Mouse (Mus musculus): Measurements from ENCODE around the gene Lrrc4b. TPM values are rescaled to one million over a fixed set of nuclear protein-coding genes. Genes with fewer than 3 reads are reported as not detected.

Lrrc4b gene
- polyA plus RNA-seq, 1 experiment from 2014 or later: 3.5 TPM

GRCm38 (mm10) chr7:44439696-44440095 lies 10.9 kb downstream of the Lrrc4b start:
- ATAC-seq (replicated peaks; ENCODE audit: insufficient number of reproducible peaks, low FRiP score, low TSS enrichment): no peak
- H3K36me3 ChIP-seq (ENCODE audit: control insufficient read depth, insufficient read depth, low read length): no peaks in the 10 kb centered on the region
- H3K4me2 ChIP-seq: no peak overlapping the region
- H3K27ac ChIP-seq (ENCODE audit: low read depth, low read length): no peak overlapping the region
- H3K9ac ChIP-seq (ENCODE audit: low read depth, low read length): no peak overlapping the region
- H3K27me3 ChIP-seq (ENCODE audit: control insufficient read depth, insufficient read depth, low read length): peaks cover 75% of the 10 kb centered on the region
- no peaks in the 10 kb centered on the region for H3K9me3 ChIP-seq (replicated peaks; ENCODE audit: control insufficient read depth, low read length)
- 60% methylated on average over 2 of the region's 2 CpGs for WGBS (ENCODE audit: insufficient replicate concordance)
- H3K4me1 ChIP-seq (ENCODE audit: control insufficient read depth, insufficient read depth, low read length): peaks cover 15% of the 10 kb centered on the region
- no peak overlapping the region for H3K4me3 ChIP-seq (ENCODE audit: low read depth, low read length)

- WGBS (ENCODE audit: insufficient replicate concordance): 82% methylated on average over 1 of the region's 1 CpGs
- Histone ChIP-seq H3K4me2 (no peak overlapping the region), H3K9ac (ENCODE audit: low read depth, low read length) (no peak overlapping the region), H3K4me3 (ENCODE audit: low read depth, low read length) (no peak overlapping the region), H3K4me1 (ENCODE audit: control insufficient read depth, insufficient read depth, low read length) (peaks cover 23% of the 10 kb centered on the region), H3K27me3 (ENCODE audit: control insufficient read depth, insufficient read depth, low read length) (peaks cover 75% of the 10 kb centered on the region), H3K9me3 (replicated peaks; ENCODE audit: control insufficient read depth, low read length) (no peaks in the 10 kb centered on the region), H3K27ac (ENCODE audit: low read depth, low read length) (no peak overlapping the region), H3K36me3 (ENCODE audit: control insufficient read depth, insufficient read depth, low read length) (no peaks in the 10 kb centered on the region)
- no peak for ATAC-seq (replicated peaks; ENCODE audit: insufficient number of reproducible peaks, low FRiP score, low TSS enrichment)
Observed at GRCm38 (mm10) chr7:44440479-44440878, 11.7 kb downstream of the Lrrc4b start.

- H3K36me3 ChIP-seq (ENCODE audit: control insufficient read depth, insufficient read depth, low read length): no peaks in the 10 kb centered on the region
- WGBS (ENCODE audit: insufficient replicate concordance): 0% methylated on average over 1 of the region's 1 CpGs
- H3K4me3 ChIP-seq (ENCODE audit: low read depth, low read length): no peak overlapping the region
- peaks cover 26% of the 10 kb centered on the region for H3K4me1 ChIP-seq (ENCODE audit: control insufficient read depth, insufficient read depth, low read length)
- H3K27ac ChIP-seq (ENCODE audit: low read depth, low read length): no peak overlapping the region
- peak overlapping the region; percentile 80; the same call in 1 of the 2 replicates for H3K4me2 ChIP-seq
- no peaks in the 10 kb centered on the region for H3K9me3 ChIP-seq (replicated peaks; ENCODE audit: control insufficient read depth, low read length)
- H3K9ac ChIP-seq (ENCODE audit: low read depth, low read length): no peak overlapping the region
- peaks cover 77% of the 10 kb centered on the region for H3K27me3 ChIP-seq (ENCODE audit: control insufficient read depth, insufficient read depth, low read length)
- no peak for ATAC-seq (replicated peaks; ENCODE audit: insufficient number of reproducible peaks, low FRiP score, low TSS enrichment)
Observed at GRCm38 (mm10) chr7:44441180-44441579, 12.4 kb downstream of the Lrrc4b start.

GRCm38 (mm10) chr7:44441648-44442109 lies 12.9 kb downstream of the Lrrc4b start:
- no peaks in the 10 kb centered on the region for H3K36me3 ChIP-seq (ENCODE audit: control insufficient read depth, insufficient read depth, low read length)
- H3K9ac ChIP-seq (ENCODE audit: low read depth, low read length): peak overlapping the region; percentile 70
- peaks cover 26% of the 10 kb centered on the region for H3K4me1 ChIP-seq (ENCODE audit: control insufficient read depth, insufficient read depth, low read length)
- H3K4me3 ChIP-seq (ENCODE audit: low read depth, low read length): peak overlapping the region; percentile 44
- no peaks in the 10 kb centered on the region for H3K9me3 ChIP-seq (replicated peaks; ENCODE audit: control insufficient read depth, low read length)
- H3K27ac ChIP-seq (ENCODE audit: low read depth, low read length): peak overlapping the region; percentile 46
- H3K4me2 ChIP-seq: peak overlapping the region; percentile 80
- peaks cover 77% of the 10 kb centered on the region for H3K27me3 ChIP-seq (ENCODE audit: control insufficient read depth, insufficient read depth, low read length)
- WGBS (ENCODE audit: insufficient replicate concordance): 2% methylated on average over 14 of the region's 14 CpGs
- no peak for ATAC-seq (replicated peaks; ENCODE audit: insufficient number of reproducible peaks, low FRiP score, low TSS enrichment)

- Histone ChIP-seq H3K27ac (ENCODE audit: low read depth, low read length) (peak overlapping the region; percentile 46), H3K4me1 (ENCODE audit: control insufficient read depth, insufficient read depth, low read length) (peaks cover 26% of the 10 kb centered on the region), H3K9me3 (replicated peaks; ENCODE audit: control insufficient read depth, low read length) (no peaks in the 10 kb centered on the region), H3K4me2 (peak overlapping the region; percentile 80), H3K9ac (ENCODE audit: low read depth, low read length) (peak overlapping the region; percentile 70), H3K27me3 (ENCODE audit: control insufficient read depth, insufficient read depth, low read length) (peaks cover 74% of the 10 kb centered on the region), H3K36me3 (ENCODE audit: control insufficient read depth, insufficient read depth, low read length) (no peaks in the 10 kb centered on the region), H3K4me3 (ENCODE audit: low read depth, low read length) (peak overlapping the region; percentile 44)
- no peak for ATAC-seq (replicated peaks; ENCODE audit: insufficient number of reproducible peaks, low FRiP score, low TSS enrichment)
- 2% methylated on average over 14 of the region's 14 CpGs for WGBS (ENCODE audit: insufficient replicate concordance)
Observed at GRCm38 (mm10) chr7:44442407-44442821, 13.6 kb downstream of the Lrrc4b start.

- Histone ChIP-seq H3K9ac (ENCODE audit: low read depth, low read length) (peak overlapping the region; percentile 70), H3K9me3 (replicated peaks; ENCODE audit: control insufficient read depth, low read length) (no peaks in the 10 kb centered on the region), H3K4me1 (ENCODE audit: control insufficient read depth, insufficient read depth, low read length) (peaks cover 26% of the 10 kb centered on the region), H3K4me2 (peak overlapping the region; percentile 80), H3K27me3 (ENCODE audit: control insufficient read depth, insufficient read depth, low read length) (peaks cover 64% of the 10 kb centered on the region), H3K4me3 (ENCODE audit: low read depth, low read length) (peak overlapping the region; percentile 44), H3K27ac (ENCODE audit: low read depth, low read length) (no peak overlapping the region), H3K36me3 (ENCODE audit: control insufficient read depth, insufficient read depth, low read length) (no peaks in the 10 kb centered on the region)
- peak; percentile 21; the same call in 1 of the 2 replicates for ATAC-seq (replicated peaks; ENCODE audit: insufficient number of reproducible peaks, low FRiP score, low TSS enrichment)
- WGBS (ENCODE audit: insufficient replicate concordance): 9% methylated on average over 19 of the region's 20 CpGs
Observed at GRCm38 (mm10) chr7:44443268-44444173, 14.7 kb downstream of the Lrrc4b start.

GRCm38 (mm10) chr7:44444886-44445527 lies 16.2 kb downstream of the Lrrc4b start:
- Histone ChIP-seq H3K9ac (ENCODE audit: low read depth, low read length) (peak overlapping the region; percentile 7; the same call in 1 of the 2 replicates), H3K27ac (ENCODE audit: low read depth, low read length) (no peak overlapping the region), H3K4me3 (ENCODE audit: low read depth, low read length) (0 out of 2 replicates have a peak overlapping the region, but pooled peaks have one; percentile 8), H3K27me3 (ENCODE audit: control insufficient read depth, insufficient read depth, low read length) (peaks cover 55% of the 10 kb centered on the region), H3K4me1 (ENCODE audit: control insufficient read depth, insufficient read depth, low read length) (peaks cover 26% of the 10 kb centered on the region), H3K9me3 (replicated peaks; ENCODE audit: control insufficient read depth, low read length) (no peaks in the 10 kb centered on the region), H3K36me3 (ENCODE audit: control insufficient read depth, insufficient read depth, low read length) (no peaks in the 10 kb centered on the region), H3K4me2 (peak overlapping the region; percentile 80)
- ATAC-seq (replicated peaks; ENCODE audit: insufficient number of reproducible peaks, low FRiP score, low TSS enrichment): no peak
- WGBS (ENCODE audit: insufficient replicate concordance): 13% methylated on average over 29 of the region's 29 CpGs

- no peak for ATAC-seq (replicated peaks; ENCODE audit: insufficient number of reproducible peaks, low FRiP score, low TSS enrichment)
- peaks cover 26% of the 10 kb centered on the region for H3K4me1 ChIP-seq (ENCODE audit: control insufficient read depth, insufficient read depth, low read length)
- H3K27me3 ChIP-seq (ENCODE audit: control insufficient read depth, insufficient read depth, low read length): peaks cover 50% of the 10 kb centered on the region
- H3K4me2 ChIP-seq: peak overlapping the region; percentile 80
- H3K9ac ChIP-seq (ENCODE audit: low read depth, low read length): no peak overlapping the region
- H3K36me3 ChIP-seq (ENCODE audit: control insufficient read depth, insufficient read depth, low read length): no peaks in the 10 kb centered on the region
- H3K4me3 ChIP-seq (ENCODE audit: low read depth, low read length): no peak overlapping the region
- 14% methylated on average over 7 of the region's 7 CpGs for WGBS (ENCODE audit: insufficient replicate concordance)
- H3K9me3 ChIP-seq (replicated peaks; ENCODE audit: control insufficient read depth, low read length): no peaks in the 10 kb centered on the region
- no peak overlapping the region for H3K27ac ChIP-seq (ENCODE audit: low read depth, low read length)
Observed at GRCm38 (mm10) chr7:44445528-44445923, 16.7 kb downstream of the Lrrc4b start.

Data from heart, embryonic 11.5 days (tissue).